Mouse (Mus musculus) ovary, adult 18-20 months (tissue): ENCODE data around the gene Slc16a1.

ENCODE experiments used
- DNase-seq: peaks from one replicate; pipeline ENCODE4 v3.0.0; 2022; ENCODE audit warnings: low spot score, mixed read lengths

Gene Slc16a1

DNA sequence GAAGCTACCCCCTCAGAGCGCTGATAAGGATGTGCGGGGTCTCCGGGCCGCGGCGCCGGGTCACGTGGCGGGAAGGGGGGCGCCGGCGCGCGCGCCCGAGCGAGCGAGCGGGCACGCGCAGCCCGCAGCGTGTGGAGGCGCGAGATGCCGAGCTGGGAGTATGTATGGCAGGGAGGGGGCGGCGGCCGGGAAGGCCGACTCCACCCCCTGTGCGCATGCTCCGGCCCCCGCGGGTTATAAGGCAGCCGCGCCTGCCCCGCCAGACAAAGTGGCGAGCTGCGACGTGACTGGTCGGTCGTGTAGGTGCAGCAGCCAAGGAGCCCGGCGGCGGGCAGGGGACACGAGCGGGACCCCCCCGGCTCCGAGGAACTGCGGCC, at the start of gene Slc16a1:
Gene Slc16a1, plus strand, starts transcription at position 266 of the 377 bp plus-strand sequence.
- peak; percentile 86 for DNase-seq

DNA sequence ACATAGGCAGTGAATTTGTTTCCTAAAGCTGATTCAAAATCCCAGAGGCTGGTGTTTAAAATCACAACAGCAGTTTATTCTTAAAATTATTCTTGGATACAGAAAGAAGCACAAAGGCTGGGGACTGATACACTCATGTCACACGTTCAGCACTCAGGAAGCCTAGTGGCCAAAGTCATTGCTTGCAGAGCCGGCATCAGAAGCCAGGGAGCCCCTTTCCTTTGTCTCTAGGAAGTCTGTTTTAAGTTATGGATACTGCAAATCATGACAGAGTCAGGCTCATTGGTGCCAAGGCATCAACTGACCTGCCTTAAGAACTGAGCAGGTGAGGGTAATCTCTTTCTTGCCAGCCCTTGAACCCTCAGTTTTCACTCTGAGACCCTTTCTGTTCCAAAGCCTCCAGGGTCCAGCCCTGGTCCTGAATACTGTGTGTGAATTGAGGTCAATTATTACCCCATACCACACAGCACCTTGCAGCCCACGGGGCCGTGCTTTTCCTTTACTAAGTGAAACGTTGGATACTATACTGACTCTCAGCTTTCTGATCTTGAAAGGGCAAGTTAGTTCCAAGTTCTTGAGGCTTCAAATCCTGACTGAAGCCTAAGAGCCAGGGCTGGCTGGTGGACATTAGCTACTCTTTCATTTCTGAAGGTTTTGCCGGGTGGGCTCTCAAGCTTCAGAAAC, 41.9 kb upstream of the Slc16a1 start:
- no peak for DNase-seq

DNA sequence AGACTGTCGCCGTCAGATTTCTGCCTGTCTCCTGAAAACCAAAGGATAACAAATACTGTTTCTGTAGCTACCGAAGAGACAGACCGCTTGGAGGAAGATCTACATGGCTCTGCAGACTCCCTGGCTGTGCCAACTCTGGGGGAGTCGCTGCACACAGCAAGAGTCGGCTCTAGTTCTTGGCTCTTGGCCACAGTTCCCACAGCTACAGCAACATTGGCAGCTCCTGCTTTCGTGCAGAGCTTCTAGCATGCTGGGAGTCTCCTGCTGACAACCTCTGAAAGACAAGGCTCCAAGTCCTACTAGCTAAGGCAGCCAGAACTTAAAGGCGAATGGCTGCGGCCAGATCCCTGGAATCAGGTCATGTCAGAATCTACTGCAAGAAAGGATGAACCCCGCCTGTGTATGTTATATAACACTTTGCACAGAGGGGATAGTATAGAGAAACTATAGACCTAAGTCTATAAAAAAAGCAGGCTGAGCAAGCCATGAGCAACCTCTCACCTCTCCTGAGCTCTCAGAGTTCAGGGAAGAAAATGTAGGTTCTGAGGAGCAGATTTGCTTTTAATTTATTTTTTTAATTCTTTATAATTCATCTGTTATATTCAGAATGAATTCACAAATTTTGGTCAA, 41.2 kb upstream of the Slc16a1 start:
- peak; percentile 85 for DNase-seq

DNA sequence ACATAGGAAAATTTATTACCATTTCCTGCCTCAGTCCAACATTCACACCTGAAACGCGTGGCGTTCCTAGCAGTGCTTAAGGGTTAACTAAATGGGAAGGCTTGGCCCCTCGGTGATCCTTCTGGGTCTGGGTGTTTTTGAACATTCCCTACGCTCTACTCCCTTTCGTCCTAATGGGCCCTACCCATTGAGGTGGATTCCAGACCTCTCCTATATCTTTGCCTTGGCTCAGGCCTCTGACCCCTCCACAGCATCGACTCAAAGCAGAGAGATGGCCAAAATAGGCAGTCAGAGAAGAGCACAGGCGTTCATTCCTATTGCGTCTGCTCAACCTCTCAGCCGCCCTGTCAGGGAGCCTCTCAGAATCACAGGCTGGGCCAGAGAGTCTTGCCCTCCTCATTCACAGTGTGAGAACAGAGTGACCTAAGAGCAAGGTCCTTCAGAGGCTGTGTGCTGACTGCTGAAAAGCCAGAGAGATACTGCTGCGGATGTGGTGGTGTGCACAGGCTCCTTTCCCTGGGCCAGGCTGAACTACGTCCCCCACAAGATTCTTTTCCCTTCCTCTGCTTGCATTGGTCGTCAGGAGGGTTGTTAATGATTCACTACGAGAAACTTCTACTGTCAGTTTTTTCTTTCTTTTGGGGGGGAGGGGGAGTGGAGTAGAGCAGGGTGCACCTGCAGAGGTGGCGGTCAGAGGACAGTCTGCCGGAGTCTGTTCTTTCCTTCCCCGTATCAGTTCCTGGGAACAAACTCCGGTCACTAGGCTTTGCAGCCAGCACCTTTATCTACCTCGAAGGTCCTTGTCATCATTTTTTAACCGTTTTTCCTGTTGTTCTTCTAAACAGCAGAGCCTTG, 38.9 kb upstream of the Slc16a1 start:
- DNase-seq: peak; percentile 55

DNA sequence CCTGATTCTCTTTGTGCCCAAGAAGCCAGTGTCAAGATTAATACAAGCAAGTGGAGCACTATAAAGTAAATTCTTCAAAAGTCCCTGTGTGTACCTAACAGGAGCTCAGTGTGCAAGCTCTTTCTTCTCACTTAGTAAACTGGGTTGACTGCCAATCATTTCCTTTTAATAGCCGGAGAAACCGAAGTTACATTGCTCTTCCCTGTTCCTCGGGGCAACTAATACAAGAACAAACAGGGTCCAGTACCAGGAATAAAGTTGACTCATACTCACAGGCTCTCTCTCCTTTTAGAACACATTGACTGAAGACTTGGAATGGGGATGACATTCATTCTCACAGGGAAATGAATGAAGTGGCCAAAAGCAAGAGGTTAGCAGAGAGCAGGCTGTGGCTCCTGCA, 37.8 kb upstream of the Slc16a1 start:
- DNase-seq: no peak

DNA sequence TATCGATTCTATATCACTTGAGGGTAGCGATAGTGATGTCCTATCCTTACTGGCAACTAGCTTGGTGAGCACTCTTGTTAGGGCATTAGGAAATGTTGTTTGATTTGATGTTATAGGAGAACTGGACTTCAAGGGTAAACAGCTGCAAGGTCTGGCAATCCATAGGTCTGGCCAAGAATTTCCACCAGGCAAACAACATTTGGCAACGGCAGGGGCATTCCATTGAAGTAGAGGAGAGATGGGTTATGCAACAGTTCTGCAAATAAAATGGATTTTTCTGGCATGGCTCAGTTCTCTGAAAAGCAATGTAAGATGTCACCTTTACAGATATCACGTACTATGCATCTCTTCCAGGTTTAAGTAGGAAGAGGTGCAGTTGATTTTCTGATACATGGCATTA, 36.8 kb upstream of the Slc16a1 start:
- DNase-seq: no peak

DNA sequence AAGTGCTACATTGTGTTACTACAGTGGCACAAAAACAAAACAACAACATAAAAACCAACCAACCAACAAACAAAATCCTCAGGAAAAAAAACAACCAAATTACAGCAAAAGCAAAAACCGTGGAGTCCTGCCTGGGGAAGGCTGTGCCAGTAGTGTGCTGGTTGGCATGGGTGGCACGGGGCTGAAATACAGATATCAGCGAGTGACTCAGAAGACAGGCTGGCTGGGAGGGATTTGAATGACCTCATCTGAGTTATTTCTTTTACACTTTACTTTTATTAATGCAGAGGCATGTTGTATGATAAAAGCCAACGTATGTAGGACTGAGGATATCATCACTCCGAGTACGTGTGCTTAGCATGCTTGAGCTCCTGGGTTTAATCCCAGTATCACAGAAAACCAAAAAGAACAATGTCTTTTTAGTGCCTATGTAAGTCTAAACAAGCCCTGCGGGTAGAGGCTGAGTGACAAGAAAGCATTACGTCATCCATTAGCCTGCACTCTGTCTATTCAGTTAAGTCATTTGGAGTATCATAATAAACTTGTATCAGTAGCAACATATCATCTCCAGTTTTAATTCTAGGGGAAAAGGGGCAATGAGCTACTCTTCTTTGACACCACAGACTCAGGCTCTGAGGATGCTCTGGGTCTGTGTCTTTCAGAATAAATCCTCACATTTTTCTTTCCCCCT, 28.6 kb upstream of the Slc16a1 start:
- DNase-seq: no peak

DNA sequence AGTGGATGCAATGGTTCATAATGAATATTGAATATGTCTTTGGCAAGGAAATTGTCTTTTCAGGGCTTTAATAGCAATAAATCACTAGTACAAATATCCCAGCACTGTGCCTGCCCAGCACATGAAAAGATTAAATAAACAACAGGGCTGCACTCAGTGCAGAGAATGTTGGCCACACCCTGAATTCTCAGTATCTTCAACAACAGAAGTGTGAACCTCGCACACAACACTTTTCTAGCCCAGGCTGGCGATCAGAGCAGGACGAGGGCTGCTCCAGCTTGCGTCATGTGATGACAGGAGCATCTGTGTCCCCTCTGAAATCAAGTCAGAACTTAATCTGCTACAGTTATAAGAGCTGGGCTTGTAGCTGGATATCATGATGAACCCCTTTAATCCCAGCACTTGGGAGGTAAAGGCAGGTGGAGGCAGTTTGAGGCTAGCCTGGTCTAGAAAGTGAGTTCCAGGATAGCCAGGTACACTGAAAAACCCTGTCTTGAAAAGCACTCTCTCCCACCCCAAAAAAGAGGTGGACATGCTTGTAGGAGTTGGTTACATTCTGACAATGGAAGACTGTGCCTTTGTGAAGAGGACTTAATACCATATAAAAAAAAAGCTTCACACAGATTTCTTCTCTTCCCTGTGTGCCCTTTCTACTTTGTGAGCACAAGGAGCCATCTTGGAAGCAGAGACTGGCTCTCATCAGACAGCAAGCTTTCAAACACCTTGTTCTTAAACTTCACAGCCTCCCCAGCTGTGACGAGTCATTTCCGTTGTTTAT, 27.8 kb upstream of the Slc16a1 start:
- no peak for DNase-seq

DNA sequence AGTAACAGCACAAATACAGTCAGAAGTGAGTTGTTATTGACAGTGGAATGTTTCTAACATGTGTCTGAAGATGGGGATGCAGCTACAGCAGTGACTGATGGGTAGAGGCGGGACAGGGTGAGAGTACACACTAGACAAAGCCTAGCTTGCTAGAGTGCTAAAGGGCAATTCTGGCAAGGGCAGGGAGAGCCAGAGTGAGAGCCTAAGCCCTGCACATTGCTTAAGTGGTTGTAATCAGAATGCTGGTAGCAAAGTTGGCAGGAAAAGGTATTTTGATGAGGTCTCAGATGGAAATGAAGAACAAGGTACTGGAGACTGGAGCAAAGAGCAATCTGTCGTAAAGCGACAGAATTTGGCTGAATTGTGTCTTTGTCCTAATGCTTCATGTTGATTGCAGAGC, 26.5 kb upstream of the Slc16a1 start:
- no peak for DNase-seq

DNA sequence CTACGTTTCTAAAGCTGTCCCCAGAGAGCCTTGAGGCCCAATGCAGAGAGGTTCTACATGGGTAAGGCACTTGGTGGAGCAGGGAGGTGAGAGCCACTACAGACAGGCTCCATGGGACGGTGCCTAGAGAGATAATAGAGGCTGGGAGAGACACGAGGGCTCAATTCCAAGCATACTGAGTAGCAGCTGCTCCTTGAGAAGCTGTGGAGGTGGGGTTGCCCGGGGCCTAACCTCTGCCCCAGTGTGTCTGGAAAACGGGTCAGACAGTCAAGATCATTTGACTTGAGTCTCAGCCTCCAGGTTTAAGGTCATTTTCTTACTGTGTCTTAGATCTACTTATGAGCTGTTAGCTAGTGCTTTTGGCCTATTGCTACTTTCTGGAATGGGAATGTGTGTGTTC, 25.4 kb upstream of the Slc16a1 start:
- DNase-seq: no peak

DNA sequence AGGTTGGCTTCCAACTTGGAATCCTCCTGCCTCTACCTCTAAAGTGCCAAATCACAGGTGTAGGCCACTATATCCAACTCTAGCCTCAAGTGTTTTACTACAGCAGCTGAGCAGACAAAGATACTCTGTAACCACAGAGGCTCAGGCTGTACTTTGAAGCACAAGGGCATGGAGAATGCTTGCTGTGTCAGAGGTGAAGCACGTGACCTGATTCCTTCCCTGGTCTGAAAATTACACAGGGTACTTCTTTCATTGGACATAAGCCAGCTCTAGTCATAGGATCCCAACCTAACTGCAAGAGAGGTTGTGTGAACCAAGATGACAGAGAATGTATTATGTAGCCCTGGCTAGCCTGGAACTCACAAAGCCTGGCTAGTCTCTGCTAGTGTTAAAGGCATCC, 24.4 kb upstream of the Slc16a1 start:
- DNase-seq: no peak

DNA sequence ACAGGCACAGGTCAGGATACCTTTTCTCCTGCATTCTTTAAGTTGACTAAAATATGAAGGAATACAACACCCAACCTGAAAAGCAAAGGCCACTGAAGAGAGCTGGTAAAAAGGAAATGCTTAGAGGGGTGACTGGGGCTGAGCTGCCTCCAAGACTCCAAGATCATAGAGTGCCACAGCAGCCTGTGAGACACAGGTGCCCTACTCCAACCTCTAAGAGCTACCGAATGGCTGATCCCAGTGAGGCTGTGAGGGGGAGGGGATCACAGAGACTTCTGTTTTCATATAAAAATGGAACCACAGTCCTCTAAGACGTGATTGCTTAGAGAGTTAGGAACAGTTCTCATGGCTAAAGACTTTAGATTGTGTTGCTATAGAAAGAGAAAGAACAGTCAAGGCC, 23.3 kb upstream of the Slc16a1 start:
- no peak for DNase-seq

DNA sequence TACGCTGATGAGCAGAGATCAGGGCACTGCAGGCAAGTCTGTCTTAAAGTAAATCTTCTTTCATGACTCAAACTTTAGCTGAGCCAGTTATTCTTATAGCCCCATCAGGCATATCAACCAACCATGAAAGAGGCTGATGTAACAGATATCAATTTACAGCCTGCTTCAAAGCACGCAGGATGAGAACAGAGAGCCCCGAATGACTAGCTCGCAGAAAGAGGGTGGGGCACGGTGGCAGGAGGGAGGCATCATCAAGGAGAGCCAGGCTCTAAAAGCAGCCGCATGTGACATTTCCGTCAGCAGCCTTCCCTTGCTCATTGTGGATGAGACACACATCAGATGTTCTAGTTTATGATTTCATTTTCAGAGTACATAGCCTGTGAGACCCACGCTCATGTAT, 22.3 kb upstream of the Slc16a1 start:
- no peak for DNase-seq

DNA sequence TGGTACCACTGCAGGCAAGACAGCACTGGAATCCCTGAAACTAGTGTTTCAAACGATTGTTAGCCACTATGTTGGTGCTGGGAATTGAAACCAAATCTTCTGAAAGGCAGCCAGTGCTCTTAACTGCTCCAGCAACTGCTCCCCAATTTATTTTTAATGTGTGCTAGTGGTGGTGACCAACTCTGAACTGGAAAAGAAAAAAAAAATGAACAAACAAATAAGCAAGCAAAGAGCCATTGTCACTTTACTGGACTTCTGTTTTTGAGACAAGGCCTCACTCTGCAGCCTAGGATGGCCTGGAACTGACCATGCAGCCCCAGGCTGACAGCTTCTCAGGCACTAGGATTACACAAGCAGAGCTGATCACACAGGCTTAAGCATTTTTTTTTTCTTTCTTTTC, 16.6 kb upstream of the Slc16a1 start:
- DNase-seq: no peak

DNA sequence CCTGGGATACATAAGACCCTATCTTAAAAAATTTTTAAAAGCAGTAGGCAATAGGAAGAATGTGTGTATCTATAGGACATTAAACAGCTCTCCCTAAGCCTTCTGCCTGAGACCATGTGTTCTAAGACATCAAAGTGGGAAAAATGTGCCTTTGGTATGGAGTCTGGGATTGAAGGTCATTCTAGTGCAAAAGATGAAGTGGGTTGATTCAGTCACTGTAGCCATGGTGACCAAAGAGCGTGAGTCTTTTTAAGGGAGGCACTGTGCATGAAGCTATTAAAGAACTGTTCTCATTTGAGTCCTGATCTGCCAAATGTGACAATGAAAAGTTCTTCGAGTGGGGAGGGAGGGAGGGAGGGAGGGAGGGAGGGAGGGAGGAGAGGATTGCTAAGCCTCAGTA, 8.7 kb upstream of the Slc16a1 start:
- DNase-seq: no peak

DNA sequence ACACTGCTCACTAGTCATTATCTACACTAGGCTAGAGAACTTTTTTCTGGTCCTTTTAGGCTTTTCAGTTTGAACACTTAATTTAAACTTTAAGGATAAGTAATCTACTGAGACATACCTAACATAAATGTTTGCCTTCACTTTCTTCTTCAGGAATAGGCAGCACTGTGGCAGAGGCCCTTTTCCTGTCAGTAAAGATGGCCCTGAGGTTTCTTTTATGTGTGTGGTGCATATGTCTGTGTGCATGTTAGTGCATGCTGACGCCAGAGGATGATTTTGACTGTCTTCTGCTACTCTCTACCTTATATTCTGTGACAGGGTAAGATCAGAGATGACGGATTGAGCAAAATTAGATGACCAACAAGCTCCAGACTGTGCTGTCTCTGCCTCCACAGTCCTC, 7.5 kb upstream of the Slc16a1 start:
- no peak for DNase-seq

DNA sequence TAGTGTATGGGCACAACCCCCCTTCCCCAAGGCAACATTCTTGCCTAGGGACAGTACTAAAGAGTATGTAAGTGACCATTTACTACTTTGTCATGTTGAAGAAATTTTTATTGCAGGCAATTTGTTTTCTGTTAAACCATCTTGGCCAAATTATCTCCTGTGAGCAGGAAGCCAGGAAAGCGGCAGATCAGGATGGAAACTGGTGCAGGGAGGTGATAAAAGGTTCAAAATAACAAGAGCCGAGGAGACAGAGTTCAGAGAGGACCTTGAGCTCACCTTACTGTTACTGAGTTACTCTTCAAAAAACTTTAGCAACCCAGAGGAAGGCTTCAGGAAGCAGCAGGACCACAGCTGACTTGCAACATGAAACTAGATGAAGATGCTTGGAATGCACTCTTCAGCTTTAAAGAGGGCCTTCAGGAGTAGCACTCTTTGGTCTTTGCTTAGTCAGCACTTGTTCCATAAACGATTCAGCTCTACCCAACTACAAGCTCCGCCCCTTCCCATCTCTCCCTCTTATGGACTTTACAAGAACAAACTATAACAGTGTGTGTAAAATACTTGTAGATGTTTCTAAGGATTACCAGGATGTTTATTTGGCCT, 5.8 kb upstream of the Slc16a1 start:
- no peak for DNase-seq

DNA sequence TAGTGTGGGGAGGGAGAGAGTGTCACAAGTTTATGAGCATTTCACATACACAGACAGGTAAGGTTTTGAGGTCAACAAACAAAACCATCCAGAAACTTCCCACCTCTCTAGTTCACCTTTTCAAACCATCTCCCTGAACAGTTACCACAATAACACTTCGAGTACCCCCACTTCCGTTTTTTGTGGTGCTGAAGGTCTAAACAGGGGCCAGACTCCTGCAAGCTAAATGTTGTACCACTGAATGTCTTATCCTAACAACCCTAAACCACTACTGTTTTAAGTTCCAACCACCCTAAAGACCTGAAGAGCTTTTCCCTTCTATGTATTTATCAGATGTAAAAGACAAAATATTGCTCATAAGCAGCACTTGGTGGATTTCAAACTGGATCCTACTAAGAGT, 2.0 kb upstream of the Slc16a1 start:
- no peak for DNase-seq

DNA sequence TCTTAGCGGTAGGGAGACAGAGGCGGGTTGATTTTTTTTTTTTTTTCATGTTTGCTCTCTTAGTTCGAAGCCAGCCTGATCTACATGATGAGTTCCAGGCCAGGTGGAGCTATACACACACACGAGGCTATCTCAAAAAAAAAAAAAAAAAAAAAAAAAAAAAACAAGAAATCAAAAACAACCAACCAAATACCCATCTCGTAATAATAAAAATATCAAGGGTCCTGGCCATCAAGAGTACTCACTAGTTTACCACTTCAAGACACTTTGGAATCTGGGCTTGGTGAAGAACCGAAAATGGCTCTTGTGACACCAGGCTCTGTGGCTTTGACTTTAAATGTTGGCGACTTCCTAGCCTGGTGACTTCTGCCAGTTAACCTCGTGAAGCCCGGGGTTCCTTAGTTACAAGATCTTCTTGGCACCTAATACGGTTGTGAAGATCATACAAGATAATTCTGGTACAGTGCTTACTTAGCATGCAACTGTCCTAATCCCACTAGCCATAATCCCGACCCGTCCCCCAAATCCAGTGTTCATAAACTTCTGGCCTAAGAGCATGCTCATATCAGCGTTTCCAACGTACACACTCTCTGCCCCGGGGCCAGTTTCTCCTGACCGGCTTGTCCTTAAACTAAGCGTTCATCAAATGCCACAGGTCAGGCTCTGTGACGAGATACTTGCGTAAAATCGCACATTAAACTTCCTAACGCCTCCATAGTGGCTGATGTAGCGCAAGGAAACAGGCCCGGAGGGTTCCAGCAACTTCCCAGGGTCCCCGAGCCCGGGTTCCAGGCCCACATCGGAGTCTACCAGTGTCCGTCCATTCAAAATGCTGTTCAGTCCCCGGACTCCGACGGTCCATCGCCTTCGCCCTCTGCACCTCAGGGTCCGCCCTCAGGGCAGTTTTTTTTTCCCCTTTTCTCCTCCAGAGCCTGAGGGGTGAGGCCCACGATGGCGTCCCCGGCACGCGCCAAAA, 753 bp upstream of the Slc16a1 start:
- no peak for DNase-seq
